Mouse (Mus musculus): ENCODE results near the gene Hdac7. TPM values are rescaled to one million over a fixed set of nuclear protein-coding genes. Genes with fewer than 3 reads are reported as not detected.

Hdac7 gene
- total and polyA plus RNA-seq, 3 experiments = 19.8 to 55.2 (median 21.7) TPM

- H3K9me3 ChIP-seq (replicated peaks; ENCODE audit: low read length) = no peaks in the 10 kb centered on the region
- peaks cover 4% of the 10 kb centered on the region; the same call in 1 of the 2 replicates for H3K79me2 ChIP-seq (replicated peaks; ENCODE audit: control insufficient read depth, extremely low read depth, insufficient read depth, poor library complexity, severe bottlenecking)
- no peak overlapping the region for H3K4me3 ChIP-seq (replicated peaks in 1 of 3; ENCODE audit: low read depth in 2 of 3, low read length in 2 of 3, poor library complexity in 1 of 3)
- H3K4me1 ChIP-seq (ENCODE audit: control insufficient read depth in 1 of 2, insufficient read depth in 2 of 2) = peaks cover 5 to 56% of the 10 kb centered on the region in 2 experiments
- no peaks in the 10 kb centered on the region for H3K36me3 ChIP-seq (replicated peaks in 1 of 2; ENCODE audit: control insufficient read depth in 1 of 2, insufficient read depth in 1 of 2, low read length in 1 of 2)
- H3K9ac ChIP-seq (ENCODE audit: insufficient read depth, low read depth) = no peak overlapping the region
- in situ Hi-C loops (cut with MboI; ENCODE audit: low pct_ligation_motif_present, low pct_unique_long_range_greater_than_20kb, low sequenced_read_pairs) (no loop called here), dilution Hi-C loops (cut with MboI; ENCODE audit: extremely low pct_ligation_motif_present, extremely low pct_unique_long_range_greater_than_20kb, low sequenced_read_pairs) (loop anchor here (25.0 kb wide), 1 partner anchor 182 kb away; the partner anchor contains the start of gene Tmem106c)
- no peak overlapping the region for H3K27ac ChIP-seq (ENCODE audit: insufficient read depth, low read depth)
- H3K27me3 ChIP-seq (replicated peaks) = peaks cover 2% of the 10 kb centered on the region
- TF ChIP-seq E2F4 (IDR thresholded peaks at IDR 0.05; ENCODE audit: insufficient replicate concordance, low read depth, low read length) (no peak), SMC3 (IDR thresholded peaks at IDR 0.05; ENCODE audit: low read depth, low read length) (no peak)
- no peak overlapping the region for H3K4me2 ChIP-seq (ENCODE audit: insufficient read depth, low read depth, poor library complexity, severe bottlenecking)
- no peak for DNase-seq (ENCODE audit: extremely low read depth)
Measured at GRCm38 (mm10) chr15:97780611-97781031, 63.7 kb downstream of the Hdac7 start.

GRCm38 (mm10) chr15:97779576-97779975, 64.7 kb downstream of the Hdac7 start:
- Histone ChIP-seq H3K4me2 (ENCODE audit: insufficient read depth, low read depth, poor library complexity, severe bottlenecking) (no peak overlapping the region), H3K4me1 (ENCODE audit: control insufficient read depth in 1 of 2, insufficient read depth in 2 of 2) (peaks cover 12 to 58% of the 10 kb centered on the region in 2 experiments), H3K79me2 (replicated peaks; ENCODE audit: control insufficient read depth, extremely low read depth, insufficient read depth, poor library complexity, severe bottlenecking) (0 out of 2 replicates have a peak, but pooled peaks cover under 1% of the 10 kb centered on the region), H3K27me3 (replicated peaks) (peaks cover 2% of the 10 kb centered on the region), H3K36me3 (replicated peaks in 1 of 2; ENCODE audit: control insufficient read depth in 1 of 2, insufficient read depth in 1 of 2, low read length in 1 of 2) (no peaks in the 10 kb centered on the region), H3K9me3 (replicated peaks; ENCODE audit: low read length) (no peaks in the 10 kb centered on the region), H3K27ac (ENCODE audit: insufficient read depth, low read depth) (no peak overlapping the region), H3K4me3 (replicated peaks in 1 of 3; ENCODE audit: low read depth in 2 of 3, low read length in 2 of 3, poor library complexity in 1 of 3) (no peak overlapping the region), H3K9ac (ENCODE audit: insufficient read depth, low read depth) (no peak overlapping the region)
- no peak for TF ChIP-seq CHD1 (IDR thresholded peaks at IDR 0.05; ENCODE audit: low read depth, low read length)
- no peak for TF ChIP-seq SIN3A (IDR thresholded peaks at IDR 0.05; ENCODE audit: low read length)
- TF ChIP-seq BHLHE40 (IDR thresholded peaks at IDR 0.05; ENCODE audit: low read depth, low read length) = no peak
- no peak for TF ChIP-seq MEF2A (IDR thresholded peaks at IDR 0.05; ENCODE audit: borderline replicate concordance, low read depth, low read length)
- no peak for TF ChIP-seq HCFC1 (IDR thresholded peaks at IDR 0.05; ENCODE audit: low read depth, low read length)
- TF ChIP-seq POLR2A (IDR thresholded peaks at IDR 0.05; ENCODE audit: low read depth, low read length) = no peak
- TF ChIP-seq NRF1 (IDR thresholded peaks at IDR 0.05; ENCODE audit: low read depth, low read length) = no peak
- no peak for TF ChIP-seq ETS1 (conservative IDR thresholded peaks at IDR 0.05; ENCODE audit: low read depth, low read length)
- TF ChIP-seq JUND (conservative IDR thresholded peaks at IDR 0.05; ENCODE audit: low read depth, low read length) = no peak
- TF ChIP-seq ZNF384 (IDR thresholded peaks at IDR 0.05; ENCODE audit: low read depth, low read length) = no peak
- TF ChIP-seq TBP (conservative IDR thresholded peaks at IDR 0.05; ENCODE audit: low read depth, low read length) = no peak
- TF ChIP-seq MAZ (IDR thresholded peaks at IDR 0.05; ENCODE audit: low read depth, low read length) = no peak
- no peak for TF ChIP-seq MXI1 (IDR thresholded peaks at IDR 0.05; ENCODE audit: low read depth, low read length)
- no peak for TF ChIP-seq ZKSCAN1 (IDR thresholded peaks at IDR 0.05; ENCODE audit: borderline replicate concordance, low read depth, low read length)
- no peak for TF ChIP-seq POLR2AphosphoS2 (IDR thresholded peaks at IDR 0.05; ENCODE audit: low read depth, low read length)
- no peak for TF ChIP-seq ZC3H11A (IDR thresholded peaks at IDR 0.05; ENCODE audit: low read depth, low read length)
- in situ Hi-C loops (cut with MboI; ENCODE audit: low pct_ligation_motif_present, low pct_unique_long_range_greater_than_20kb, low sequenced_read_pairs) (loop anchor here (5.0 kb wide), 1 partner anchor 62 kb away; no protein-coding TSS in a partner anchor), dilution Hi-C loops (cut with MboI; ENCODE audit: extremely low pct_ligation_motif_present, extremely low pct_unique_long_range_greater_than_20kb, low sequenced_read_pairs) (loop anchor here (25.0 kb wide), 1 partner anchor 183 kb away; the partner anchor contains the start of gene Tmem106c)
- DNase-seq (ENCODE audit: extremely low read depth) = no peak

Data from CH12.LX (cell line).